Mouse (Mus musculus) heart, embryonic 14.5 days (tissue): ENCODE measurements around the gene Tcf7l2. TPM values are rescaled to one million over a fixed set of nuclear protein-coding genes. Genes with fewer than 3 reads are reported as not detected.
A peak's percentile ranks its signal among the peaks of the same experiment; 100 is the strongest.

Experiments used
- ATAC-seq: fragments of 200-750 bp; cut with Nextera tagmentation; 2 replicates; pipeline ENCODE4 v1.8.0; 2017; ENCODE audit warnings: low read depth, moderate TSS enrichment; ENCODE audit not compliant: insufficient number of reproducible peaks, insufficient read depth, low FRiP score
- H3K27ac ChIP-seq, 2 experiments: fragments of 200-500 bp in 1 of 2; fragments of 300-500 bp in 1 of 2; sonication (generic) in 1 of 2; replicated peaks in 1 of 2; 2 replicates each; pipeline ENCODE4 v1.5.1; 2012 to 2014; ENCODE audit warnings: low read depth in 2 of 2, low read length in 2 of 2, control low read depth in 1 of 2, mild to moderate bottlenecking in 1 of 2, mixed read lengths in 1 of 2; ENCODE audit not compliant: control insufficient read depth in 1 of 2, insufficient read depth in 1 of 2
- H3K27me3 ChIP-seq: fragments of 300-500 bp; sonication (generic); 2 replicates; pipeline ENCODE4 v1.6.1; 2014; ENCODE audit warnings: mild to moderate bottlenecking, low read length, control low read depth; ENCODE audit not compliant: control insufficient read depth, insufficient read depth
- H3K36me3 ChIP-seq: fragments of 300-500 bp; sonication (generic); 2 replicates; pipeline ENCODE4 v1.6.1; 2014; ENCODE audit warnings: mild to moderate bottlenecking, control low read depth, low read length, mixed read lengths; ENCODE audit not compliant: control insufficient read depth, insufficient read depth
- H3K4me1 ChIP-seq, 2 experiments: fragments of 200-500 bp in 1 of 2; fragments of 300-500 bp in 1 of 2; sonication (generic) in 1 of 2; 2 replicates each; pipeline ENCODE4 v1.6.1; 2012 to 2014; ENCODE audit warnings: low read length in 2 of 2, control low read depth in 1 of 2, mixed read lengths in 1 of 2; ENCODE audit not compliant: control insufficient read depth in 2 of 2, insufficient read depth in 2 of 2
- H3K4me2 ChIP-seq: fragments of 300-500 bp; sonication (generic); 2 replicates; pipeline ENCODE4 v1.6.1; 2014; ENCODE audit warnings: mild to moderate bottlenecking, low read length
- H3K4me3 ChIP-seq, 2 experiments: fragments of 200-500 bp in 1 of 2; fragments of 300-500 bp in 1 of 2; sonication (generic) in 1 of 2; 2 replicates each; pipeline ENCODE4 v1.5.1; 2012 to 2014; ENCODE audit warnings: low read length in 2 of 2, mild to moderate bottlenecking in 2 of 2, control low read depth in 1 of 2, low read depth in 1 of 2, moderate library complexity in 1 of 2; ENCODE audit not compliant: control insufficient read depth in 1 of 2, insufficient read depth in 1 of 2
- H3K9ac ChIP-seq: fragments of 300-500 bp; sonication (generic); 2 replicates; pipeline ENCODE4 v1.6.1; 2014; ENCODE audit warnings: mild to moderate bottlenecking, low read length
- H3K9me3 ChIP-seq: fragments of 300-500 bp; sonication (generic); 2 replicates; pipeline ENCODE4 v1.6.1; 2016; ENCODE audit warnings: low read length, control low read depth; ENCODE audit not compliant: control insufficient read depth
- WGBS: fragments of 180-500 bp; shearing (Covaris S2); extraction: QIAGEN DNeasy Blood & Tissue Kit; methylation state at CpG from one replicate; pipeline ENCODE4 v1.1.7; 2014; 5-methylcytosine and 5-hydroxymethylcytosine counted together
- polyA plus RNA-seq: library from polyadenylated mRNA; unstranded; fragments of >200 nt; fragmentation: Nextera tagmentation; extraction: Ambion mirVana; gene quantifications from 2 replicates; pipeline ENCODE4 v1.2.1, GENCODE M21; 2014

Tcf7l2 gene
- 56.7 and 58.0 TPM in 2 replicates for polyA plus RNA-seq

- peak within 1 kb of the TSS; percentile 93 for H3K9ac ChIP-seq
- peak within 1 kb of the TSS; percentile 65 to 81 for H3K4me3 ChIP-seq
- H3K36me3 ChIP-seq: no peaks in the 10 kb centered on the region
- no peaks in the 10 kb centered on the region for H3K9me3 ChIP-seq
- ATAC-seq: peak; percentile 89
- H3K4me2 ChIP-seq: peak within 1 kb of the TSS; percentile 99
- H3K27ac ChIP-seq: peak within 1 kb of the TSS; percentile 88 to 99
- H3K27me3 ChIP-seq: no peaks in the 10 kb centered on the region
- H3K4me1 ChIP-seq: peaks cover 12 to 25% of the 10 kb centered on the region in 2 experiments
- whole genome bisulfite sequencing: 1% methylated on average over 36 of the region's 42 CpGs
Observed at GRCm38 (mm10) chr19:55741439-55741928, at the start of gene Tcf7l2. Gene Tcf7l2, plus strand, starts transcription at chr19:55741820.

- Histone ChIP-seq H3K9me3 (no peaks in the 10 kb centered on the region), H3K4me2 (no peak overlapping the region), H3K27me3 (peaks cover 10% of the 10 kb centered on the region), H3K4me3 (no peak overlapping the region), H3K9ac (no peak overlapping the region), H3K36me3 (no peaks in the 10 kb centered on the region), H3K4me1 (peaks cover 0 to 3% of the 10 kb centered on the region in 2 experiments; a peak in 2 of 4 replicates), H3K27ac (no peak overlapping the region)
- 49% methylated on average over 13 of the region's 13 CpGs for WGBS
- ATAC-seq: no peak
Observed at GRCm38 (mm10) chr19:55694651-55695050, 47.0 kb upstream of the Tcf7l2 start.

DNA sequence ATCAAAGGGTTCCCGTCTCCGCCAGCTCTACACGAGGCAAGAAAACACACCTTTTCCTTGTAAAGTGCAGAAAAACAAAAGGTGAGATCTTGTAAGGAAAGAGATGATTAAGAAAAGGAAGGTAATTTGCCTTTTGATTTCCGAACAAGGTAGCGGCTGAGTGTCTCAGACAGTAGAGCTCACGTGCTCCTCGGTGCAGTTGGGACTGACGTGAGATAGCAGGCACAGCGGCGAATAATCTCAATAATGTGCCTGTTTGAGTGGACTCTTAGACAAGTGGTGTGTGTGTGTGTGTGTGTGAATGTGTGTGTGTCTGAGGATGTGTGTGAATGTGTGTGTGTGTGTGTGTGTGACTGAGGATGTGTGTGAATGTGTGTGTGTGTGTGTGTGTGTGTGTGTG, 46.2 kb upstream of the Tcf7l2 start:
- Histone ChIP-seq H3K4me1 (peaks cover 7 to 8% of the 10 kb centered on the region in 2 experiments), H3K36me3 (no peaks in the 10 kb centered on the region), H3K4me2 (0 out of 2 replicates have a peak overlapping the region, but pooled peaks have one; percentile 19), H3K4me3 (no peak overlapping the region), H3K9me3 (no peaks in the 10 kb centered on the region), H3K27ac (no peak overlapping the region), H3K9ac (no peak overlapping the region), H3K27me3 (peaks cover 10% of the 10 kb centered on the region)
- 25% methylated on average over 10 of the region's 10 CpGs for WGBS
- no peak for ATAC-seq

DNA sequence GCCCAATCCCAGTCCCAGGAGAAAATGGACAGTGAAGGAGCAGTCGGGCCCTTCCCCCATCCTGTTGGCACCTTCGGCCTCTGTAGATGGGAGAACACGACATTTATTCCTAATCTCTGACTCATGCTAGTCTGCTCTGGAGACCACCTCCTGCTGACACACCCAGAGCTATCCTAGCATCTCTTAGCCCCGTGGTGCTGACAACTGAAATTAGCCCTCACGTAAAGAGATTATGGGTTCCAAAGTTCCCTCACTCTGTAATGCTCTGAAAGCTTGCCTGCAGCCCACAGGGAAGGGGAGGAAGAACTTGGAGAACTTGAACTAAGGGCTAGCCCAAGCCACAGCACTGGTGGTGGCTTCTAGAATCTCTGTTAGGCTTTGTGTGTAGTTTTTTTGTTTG, 42.7 kb upstream of the Tcf7l2 start:
- no peak overlapping the region for H3K27ac ChIP-seq
- no peak overlapping the region for H3K9ac ChIP-seq
- no peak; the same call in 1 of the 2 replicates for ATAC-seq
- H3K4me1 ChIP-seq: peaks cover 17 to 18% of the 10 kb centered on the region in 2 experiments
- no peak overlapping the region for H3K4me2 ChIP-seq
- no peaks in the 10 kb centered on the region for H3K36me3 ChIP-seq
- 26% methylated on average over 5 of the region's 5 CpGs for WGBS
- no peaks in the 10 kb centered on the region for H3K9me3 ChIP-seq
- peaks cover 9% of the 10 kb centered on the region for H3K27me3 ChIP-seq
- H3K4me3 ChIP-seq: no peak overlapping the region

- peaks cover 16 to 17% of the 10 kb centered on the region in 2 experiments for H3K4me1 ChIP-seq
- no peak for ATAC-seq
- no peaks in the 10 kb centered on the region for H3K9me3 ChIP-seq
- H3K27ac ChIP-seq: no peak overlapping the region
- H3K27me3 ChIP-seq: no peaks in the 10 kb centered on the region; the same call in 1 of the 2 replicates
- H3K36me3 ChIP-seq: no peaks in the 10 kb centered on the region
- peak overlapping the region; percentile 60 for H3K4me2 ChIP-seq
- no peak overlapping the region for H3K4me3 ChIP-seq
- H3K9ac ChIP-seq: peak overlapping the region; percentile 41; the same call in 1 of the 2 replicates
- WGBS: 10% methylated on average over 6 of the region's 6 CpGs
Observed at GRCm38 (mm10) chr19:55700214-55700568, 41.4 kb upstream of the Tcf7l2 start.

GRCm38 (mm10) chr19:55700569-55701282, 40.9 kb upstream of the Tcf7l2 start:
- peaks cover 16 to 17% of the 10 kb centered on the region in 2 experiments for H3K4me1 ChIP-seq
- H3K27ac ChIP-seq: no peak overlapping the region
- H3K4me3 ChIP-seq: 0 out of 4 replicates have a peak overlapping the region, but pooled peaks of 1 of the 2 experiments have one; percentile 1
- H3K27me3 ChIP-seq: no peaks in the 10 kb centered on the region; the same call in 1 of the 2 replicates
- H3K4me2 ChIP-seq: peak overlapping the region; percentile 60
- H3K9ac ChIP-seq: peak overlapping the region; percentile 41; the same call in 1 of the 2 replicates
- 19% methylated on average over 11 of the region's 11 CpGs for WGBS
- H3K36me3 ChIP-seq: no peaks in the 10 kb centered on the region
- no peaks in the 10 kb centered on the region for H3K9me3 ChIP-seq
- ATAC-seq: no peak

- Histone ChIP-seq H3K27me3 (no peaks in the 10 kb centered on the region; the same call in 1 of the 2 replicates), H3K4me3 (no peak overlapping the region), H3K27ac (no peak overlapping the region), H3K9me3 (no peaks in the 10 kb centered on the region), H3K9ac (no peak overlapping the region), H3K4me1 (peaks cover 16 to 17% of the 10 kb centered on the region in 2 experiments), H3K4me2 (peak overlapping the region; percentile 60), H3K36me3 (no peaks in the 10 kb centered on the region)
- ATAC-seq: no peak
- 75% methylated on average over 9 of the region's 9 CpGs for WGBS
Observed at GRCm38 (mm10) chr19:55701283-55701633, 40.4 kb upstream of the Tcf7l2 start.
